Mouse (Mus musculus) MEL (cell line): ENCODE data around the gene Figla. TPM values are rescaled to one million over a fixed set of nuclear protein-coding genes. Genes with fewer than 3 reads are reported as not detected.
A peak's percentile ranks its signal among the peaks of the same experiment; 100 is the strongest.
"Not testable (repeated sequence)": the region's sequence is repeated elsewhere in the genome, so short reads cannot be mapped to it uniquely, and the experiment has no call there.

Source experiments
- DNase-seq: peaks from one replicate; pipeline ENCODE4 v3.0.0; 2011; ENCODE audit warnings: low read depth, low spot score
- H3K27ac ChIP-seq: 2 replicates; pipeline ENCODE4 v1.5.1; 2012; ENCODE audit warnings: low read depth, mild to moderate bottlenecking, control low read depth, low read length, moderate library complexity; ENCODE audit not compliant: control insufficient read depth
- H3K27me3 ChIP-seq, 2 experiments: fragments of 150-350 bp in 1 of 2; sonication (generic) in 1 of 2; 2 replicates each; pipeline ENCODE4 v1.6.1; 2012; ENCODE audit warnings: low read length in 2 of 2, mild to moderate bottlenecking in 2 of 2, improper control_type of control experiment in 1 of 2, moderate library complexity in 1 of 2; ENCODE audit not compliant: insufficient read depth in 2 of 2, control insufficient read depth in 1 of 2
- H3K36me3 ChIP-seq, 2 experiments: 2 replicates each; pipeline ENCODE4 v1.6.1; 2012 to 2014; ENCODE audit warnings: low read length in 2 of 2, improper control_type of control experiment in 1 of 2, inconsistent platforms in 1 of 2, mild to moderate bottlenecking in 1 of 2; ENCODE audit not compliant: insufficient read depth in 2 of 2, control insufficient read depth in 1 of 2
- H3K4me1 ChIP-seq, 2 experiments: fragments of 150-350 bp in 1 of 2; sonication (generic) in 1 of 2; 2 replicates each; pipeline ENCODE4 v1.6.1; 2012; ENCODE audit warnings: low read length in 2 of 2, improper control_type of control experiment in 1 of 2, mild to moderate bottlenecking in 1 of 2; ENCODE audit not compliant: insufficient read depth in 2 of 2, control insufficient read depth in 1 of 2
- H3K4me3 ChIP-seq, 2 experiments: fragments of 150-350 bp in 1 of 2; sonication (generic) in 1 of 2; 2 replicates each; pipeline ENCODE4 v1.5.1; 2012; ENCODE audit warnings: low read depth in 2 of 2, low read length in 2 of 2, mild to moderate bottlenecking in 2 of 2, moderate library complexity in 2 of 2, control low read depth in 1 of 2, improper control_type of control experiment in 1 of 2; ENCODE audit not compliant: control insufficient read depth in 1 of 2, insufficient read depth in 1 of 2
- H3K79me2 ChIP-seq: 2 replicates; pipeline ENCODE4 v1.6.1; 2012; ENCODE audit warnings: mild to moderate bottlenecking, low read length, moderate library complexity; ENCODE audit not compliant: control insufficient read depth, poor library complexity, insufficient read depth
- H3K9ac ChIP-seq: 2 replicates; pipeline ENCODE4 v1.6.1; 2012; ENCODE audit warnings: low read depth, mild to moderate bottlenecking, control low read depth, low read length, moderate library complexity; ENCODE audit not compliant: control insufficient read depth, poor library complexity, severe bottlenecking
- H3K9me3 ChIP-seq: fragments of 150-350 bp; sonication (generic); replicated peaks from 2 replicates; pipeline ENCODE4 v1.6.1; 2012; ENCODE audit warnings: mild to moderate bottlenecking, low read length, improper control_type of control experiment, moderate library complexity; ENCODE audit not compliant: insufficient read depth
- CHD2 ChIP-seq: IDR thresholded peaks from 2 replicates; pipeline ENCODE4 v1.6.1; 2011; ENCODE audit warnings: low read length, improper control_type of control experiment
- E2F4 ChIP-seq: IDR thresholded peaks from 2 replicates; pipeline ENCODE4 v1.6.1; 2011; ENCODE audit warnings: low read depth, low read length, improper control_type of control experiment, borderline replicate concordance
- EP300 ChIP-seq, 2 experiments: IDR thresholded peaks; 2 replicates each; pipeline ENCODE4 v1.6.1; 2011; ENCODE audit warnings: improper control_type of control experiment in 2 of 2, low read length in 2 of 2, low read depth in 1 of 2, mild to moderate bottlenecking in 1 of 2
- HCFC1 ChIP-seq: IDR thresholded peaks from 2 replicates; pipeline ENCODE4 v1.6.1; 2012; ENCODE audit warnings: low read depth, mild to moderate bottlenecking, inconsistent platforms, low read length, improper control_type of control experiment, moderate library complexity
- MXI1 ChIP-seq: IDR thresholded peaks from 2 replicates; pipeline ENCODE4 v1.6.1; 2011; ENCODE audit warnings: mild to moderate bottlenecking, low read depth, low read length, improper control_type of control experiment
- POLR2A ChIP-seq, 2 experiments: IDR thresholded peaks; 2 replicates each; pipeline ENCODE4 v1.6.1; 2011 to 2012; ENCODE audit warnings: low read length in 2 of 2, mild to moderate bottlenecking in 2 of 2, control low read depth in 1 of 2, improper control_type of control experiment in 1 of 2, low read depth in 1 of 2, moderate library complexity in 1 of 2; ENCODE audit not compliant: control insufficient read depth in 1 of 2, insufficient read depth in 1 of 2, poor library complexity in 1 of 2
- RCOR1 ChIP-seq: IDR thresholded peaks from 2 replicates; pipeline ENCODE4 v1.6.1; 2012; ENCODE audit warnings: low read depth, mild to moderate bottlenecking, inconsistent platforms, low read length, improper control_type of control experiment
- TAL1 ChIP-seq: IDR thresholded peaks from 2 replicates; pipeline ENCODE4 v1.6.1; 2012; ENCODE audit warnings: mild to moderate bottlenecking, inconsistent platforms, low read length, moderate library complexity, mixed read lengths
- polyA plus RNA-seq, 2 experiments: library from polyadenylated mRNA; stranded (reverse) in 1 of 2; unstranded in 1 of 2; fragments of >175 nt in 1 of 2; fragments of >200 nt in 1 of 2; gene quantifications; 2 replicates each; pipeline versions ENCODE4 v1.2.1 to v1.2.4; 2012; ENCODE audit warnings: low replicate concordance in 2 of 2, low read depth in 1 of 2; ENCODE audit not compliant: insufficient read length in 2 of 2, insufficient read depth in 1 of 2, missing spikeins in 1 of 2
- total RNA-seq: library from RNA; depleted of rRNA; stranded (reverse); fragments of 300-350 nt; gene quantifications from 2 replicates; pipeline ENCODE4 v1.2.3, GENCODE M21; 2012

Figla gene
- total and polyA plus RNA-seq, 3 experiments = not detected

- TF ChIP-seq TAL1 (peak; percentile 29), HCFC1 (no peak), MXI1 (no peak)
These were observed 40.9 kb upstream of the Figla start (continued) for GRCm38 (mm10) chr6:85974941-85975617.

DNA sequence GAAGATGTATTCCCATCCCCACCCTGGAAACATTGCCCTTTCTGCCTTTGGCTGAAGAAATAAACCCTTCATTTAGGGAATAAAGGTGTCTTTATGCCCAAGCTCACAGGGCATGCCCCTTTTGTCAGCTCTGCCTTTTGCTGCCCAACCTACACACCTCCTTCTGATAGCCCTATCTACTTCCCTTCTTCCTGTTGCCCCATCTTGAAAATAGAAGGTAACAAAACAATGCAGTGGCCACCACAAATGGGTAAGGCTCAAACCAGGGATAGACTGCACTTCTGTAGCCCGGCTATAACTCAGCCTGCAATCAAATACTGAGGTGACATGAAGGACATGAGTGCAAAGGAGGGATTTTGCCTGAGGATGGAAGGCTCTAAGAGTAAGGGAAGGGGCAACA lies 40.2 kb upstream of the Figla start:
- peak overlapping the region; percentile 96 for H3K27ac ChIP-seq
- peak in 1 of 2 experiments; percentile 22; a peak in 1 of 4 replicates for TF ChIP-seq POLR2A (IDR thresholded peaks at IDR 0.05; ENCODE audit: control insufficient read depth in 1 of 2, insufficient read depth in 1 of 2, low read depth in 1 of 2, low read length in 2 of 2, poor library complexity in 1 of 2)
- TF ChIP-seq EP300 (IDR thresholded peaks at IDR 0.05; ENCODE audit: low read depth in 1 of 2, low read length in 2 of 2) = peak; percentile 25 to 55; a peak in 2 of 4 replicates
- no peak for TF ChIP-seq TAL1
- peak; percentile 23; the same call in 1 of the 2 replicates for TF ChIP-seq MXI1
- TF ChIP-seq RCOR1 = no peak; the same call in 1 of the 2 replicates
- peak overlapping the region; percentile 35 for H3K9ac ChIP-seq
- H3K9me3 ChIP-seq = no peaks in the 10 kb centered on the region; the same call in 1 of the 2 replicates
- H3K36me3 ChIP-seq = peaks cover 0 to 36% of the 10 kb centered on the region in 2 experiments; a peak in 2 of 4 replicates
- H3K27me3 ChIP-seq = no peaks in the 10 kb centered on the region
- H3K79me2 ChIP-seq = no peaks in the 10 kb centered on the region
- H3K4me1 ChIP-seq = peaks cover 31 to 33% of the 10 kb centered on the region in 2 experiments
- peak; percentile 55 for DNase-seq
- H3K4me3 ChIP-seq = 0 out of 4 replicates have a peak overlapping the region, but pooled peaks have one; percentile 1 to 5

- Histone ChIP-seq H3K9ac (no peak overlapping the region), H3K27ac (peak overlapping the region; percentile 96), H3K9me3 (no peaks in the 10 kb centered on the region; the same call in 1 of the 2 replicates), H3K4me3 (no peak overlapping the region), H3K79me2 (no peaks in the 10 kb centered on the region), H3K27me3 (no peaks in the 10 kb centered on the region), H3K4me1 (peaks cover 31 to 33% of the 10 kb centered on the region in 2 experiments), H3K36me3 (peaks cover 0 to 36% of the 10 kb centered on the region in 2 experiments; a peak in 2 of 4 replicates)
- 0 out of 2 replicates have a peak, but pooled peaks have one; percentile 14 for TF ChIP-seq MXI1
- TF ChIP-seq CHD2 = no peak
- peak; percentile 27 for DNase-seq
These were observed 39.7 kb upstream of the Figla start for GRCm38 (mm10) chr6:85976242-85976641.

DNA sequence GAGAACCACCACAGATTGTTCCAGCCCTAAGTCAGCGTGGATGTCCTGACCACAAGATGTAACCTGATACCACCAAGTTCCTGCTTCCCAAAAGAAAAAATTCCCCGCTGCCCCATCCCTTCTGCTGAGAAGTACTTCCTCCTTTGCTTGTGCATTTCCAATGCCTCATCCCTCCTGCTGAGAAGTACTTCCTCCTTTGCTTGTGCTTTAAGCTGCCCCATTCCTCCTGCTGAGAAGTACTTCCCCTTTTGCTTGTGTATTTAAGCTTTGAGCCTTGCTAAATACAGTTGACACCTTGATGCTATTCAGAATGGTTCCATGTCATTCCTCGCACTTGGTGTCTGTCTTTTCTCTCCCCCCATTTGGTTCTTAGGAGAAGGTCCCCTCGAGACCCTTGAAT lies 37.2 kb upstream of the Figla start:
- Histone ChIP-seq H3K36me3 (peaks cover 0 to 24% of the 10 kb centered on the region in 2 experiments; a peak in 2 of 4 replicates), H3K4me1 (peaks cover 21% of the 10 kb centered on the region in 2 experiments)
- H3K9ac ChIP-seq, H3K9me3 ChIP-seq, H3K27ac ChIP-seq, H3K4me3 ChIP-seq, H3K27me3 ChIP-seq, H3K79me2 ChIP-seq: not testable (repeated sequence)
- TF ChIP-seq E2F4 = peak; percentile 40; the same call in 1 of the 2 replicates
- 0 out of 4 replicates have a peak, but pooled peaks of 1 of the 2 experiments have one; percentile 18 for TF ChIP-seq EP300 (IDR thresholded peaks at IDR 0.05; ENCODE audit: low read depth in 1 of 2, low read length in 2 of 2)
- peak; percentile 63 for DNase-seq
